Mouse (Mus musculus): Measurements from ENCODE around the gene Rtcb. TPM values are rescaled to one million over a fixed set of nuclear protein-coding genes. Genes with fewer than 3 reads are reported as not detected.

Rtcb gene
- polyA plus RNA-seq, 1 experiment from 2014 or later: 219 TPM

GRCm38 (mm10) chr10:85968157-85968634, 10.6 kb upstream of the Rtcb start:
- Histone ChIP-seq H3K9ac (no peak overlapping the region), H3K9me3 (no peaks in the 10 kb centered on the region), H3K4me3 (no peak overlapping the region), H3K27me3 (no peaks in the 10 kb centered on the region), H3K36me3 (no peaks in the 10 kb centered on the region), H3K4me1 (no peaks in the 10 kb centered on the region), H3K4me2 (replicated peaks) (no peak overlapping the region), H3K27ac (no peak overlapping the region)
- no peak for ATAC-seq (ENCODE audit: insufficient number of reproducible peaks, insufficient read depth, low FRiP score, low TSS enrichment)
- 15% methylated on average over 7 of the region's 7 CpGs for WGBS

DNA sequence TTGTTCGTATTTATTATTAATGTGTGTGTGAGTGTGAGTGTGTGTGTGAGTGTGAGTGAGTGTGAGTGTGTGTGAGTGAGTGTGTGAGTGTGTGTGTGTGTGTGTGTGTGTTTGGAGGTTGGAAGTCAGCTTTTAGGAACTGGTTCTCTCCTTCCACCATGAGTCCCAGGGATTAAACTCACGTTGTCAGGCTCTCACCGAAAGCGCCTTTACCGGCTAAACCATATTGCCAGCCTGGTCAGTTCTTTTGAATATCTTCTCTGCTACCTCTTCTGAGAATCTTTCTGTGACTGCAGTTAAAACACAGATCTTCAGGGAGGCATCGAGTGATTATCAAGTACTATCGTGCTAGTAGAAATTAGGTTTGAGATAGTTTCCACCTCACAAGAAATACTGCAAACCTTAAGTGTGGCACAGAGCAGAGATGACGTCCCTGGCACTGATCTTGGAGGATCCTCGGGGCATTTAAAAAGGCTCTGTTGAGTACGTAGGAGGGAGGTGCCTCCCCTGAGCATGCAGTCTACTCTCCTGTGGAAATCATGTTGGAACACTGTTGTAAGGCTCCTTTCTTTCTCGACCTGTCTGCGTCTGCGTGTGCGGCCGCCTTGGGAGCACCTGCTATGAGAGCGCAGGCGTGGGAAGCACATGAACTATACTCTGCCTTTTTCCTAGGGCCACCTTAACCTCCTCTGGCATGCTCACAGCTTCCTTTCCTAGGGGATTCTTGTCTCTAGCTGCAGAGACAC, 10.0 kb upstream of the Rtcb start:
- Histone ChIP-seq H3K27ac (no peak overlapping the region), H3K4me1 (no peaks in the 10 kb centered on the region), H3K4me2 (replicated peaks) (no peak overlapping the region), H3K4me3 (no peak overlapping the region), H3K36me3 (no peaks in the 10 kb centered on the region), H3K9me3 (no peaks in the 10 kb centered on the region), H3K27me3 (no peaks in the 10 kb centered on the region), H3K9ac (no peak overlapping the region)
- ATAC-seq (ENCODE audit: insufficient number of reproducible peaks, insufficient read depth, low FRiP score, low TSS enrichment): no peak
- 61% methylated on average over 17 of the region's 17 CpGs for WGBS

- H3K9ac ChIP-seq: no peak overlapping the region
- H3K4me2 ChIP-seq (replicated peaks): no peak overlapping the region
- no peaks in the 10 kb centered on the region for H3K27me3 ChIP-seq
- H3K27ac ChIP-seq: no peak overlapping the region
- no peak for ATAC-seq (ENCODE audit: insufficient number of reproducible peaks, insufficient read depth, low FRiP score, low TSS enrichment)
- 56% methylated on average over 2 of the region's 2 CpGs for WGBS
- no peaks in the 10 kb centered on the region for H3K36me3 ChIP-seq
- no peak overlapping the region for H3K4me3 ChIP-seq
- no peaks in the 10 kb centered on the region for H3K9me3 ChIP-seq
- H3K4me1 ChIP-seq: no peaks in the 10 kb centered on the region
Observed at GRCm38 (mm10) chr10:85966476-85966875, 8.9 kb upstream of the Rtcb start.

GRCm38 (mm10) chr10:85964316-85964715, 6.7 kb upstream of the Rtcb start:
- Histone ChIP-seq H3K4me1 (no peaks in the 10 kb centered on the region), H3K27ac (no peak overlapping the region), H3K4me2 (replicated peaks) (no peak overlapping the region), H3K9me3 (no peaks in the 10 kb centered on the region), H3K27me3 (no peaks in the 10 kb centered on the region), H3K9ac (no peak overlapping the region), H3K4me3 (no peak overlapping the region), H3K36me3 (no peaks in the 10 kb centered on the region)
- 82% methylated on average over 7 of the region's 7 CpGs for WGBS
- no peak for ATAC-seq (ENCODE audit: insufficient number of reproducible peaks, insufficient read depth, low FRiP score, low TSS enrichment)

DNA sequence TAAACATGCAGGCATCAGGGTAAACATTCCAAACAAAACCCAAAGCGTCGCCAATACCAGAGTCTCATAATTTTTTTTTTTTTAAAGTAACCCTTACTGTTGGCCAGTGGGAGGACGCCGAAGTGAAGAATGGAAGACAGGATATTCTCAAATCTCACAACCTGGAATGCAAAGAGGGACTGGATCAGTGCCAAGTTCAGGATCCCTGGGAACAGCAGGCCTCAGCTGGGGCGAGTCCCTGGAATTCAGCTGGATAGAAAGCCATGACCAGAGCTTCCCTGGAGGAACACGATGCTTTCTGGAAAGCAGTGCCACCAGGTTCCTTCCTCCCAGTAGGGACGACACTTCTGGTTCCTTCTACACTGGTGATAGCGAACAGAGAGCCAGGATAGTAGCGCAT, 5.3 kb upstream of the Rtcb start:
- H3K36me3 ChIP-seq: no peaks in the 10 kb centered on the region
- no peaks in the 10 kb centered on the region for H3K4me1 ChIP-seq
- ATAC-seq (ENCODE audit: insufficient number of reproducible peaks, insufficient read depth, low FRiP score, low TSS enrichment): no peak
- 70% methylated on average over 9 of the region's 9 CpGs for WGBS
- no peaks in the 10 kb centered on the region for H3K27me3 ChIP-seq
- H3K4me2 ChIP-seq (replicated peaks): no peak overlapping the region
- H3K9ac ChIP-seq: no peak overlapping the region
- H3K4me3 ChIP-seq: no peak overlapping the region
- no peaks in the 10 kb centered on the region for H3K9me3 ChIP-seq
- no peak overlapping the region for H3K27ac ChIP-seq

DNA sequence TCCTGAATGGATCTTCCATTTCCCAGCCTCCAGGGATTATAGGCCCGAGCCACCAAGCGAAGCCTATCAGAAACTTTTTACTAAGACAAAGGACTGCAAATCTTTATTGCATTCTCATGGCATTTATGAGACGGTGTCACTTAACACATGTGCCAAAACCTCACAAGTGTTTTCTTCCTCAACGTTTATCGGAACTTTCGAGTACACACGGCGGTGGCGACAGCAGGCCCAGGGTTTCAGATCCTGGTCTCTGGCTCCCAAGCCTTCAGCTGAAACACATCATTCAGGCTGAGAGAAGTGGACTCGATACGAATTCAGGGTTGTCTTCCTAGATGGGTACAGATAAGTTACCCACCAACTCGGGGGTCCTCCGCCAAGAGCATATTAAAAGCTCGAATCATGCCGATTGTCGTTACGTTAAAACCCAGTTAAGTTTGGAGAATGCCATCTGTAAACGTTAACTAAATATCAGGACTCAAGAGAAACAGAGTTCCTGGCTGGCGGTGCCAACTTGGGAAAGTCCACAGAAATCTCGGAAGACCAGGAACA, 678 bp downstream of the Rtcb start:
- Histone ChIP-seq H3K36me3 (peaks cover 29% of the 10 kb centered on the region), H3K9me3 (no peaks in the 10 kb centered on the region), H3K9ac (peak overlapping the region; percentile 88), H3K27ac (peak overlapping the region; percentile 84), H3K4me1 (0 out of 2 replicates have a peak, but pooled peaks cover 4% of the 10 kb centered on the region), H3K4me3 (peak overlapping the region; percentile 89), H3K27me3 (no peaks in the 10 kb centered on the region), H3K4me2 (replicated peaks) (peak overlapping the region; percentile 81)
- 4% methylated on average over 20 of the region's 20 CpGs for WGBS
- no peak for ATAC-seq (ENCODE audit: insufficient number of reproducible peaks, insufficient read depth, low FRiP score, low TSS enrichment)

GRCm38 (mm10) chr10:85954429-85954828, 3.2 kb downstream of the Rtcb start:
- whole genome bisulfite sequencing: 85% methylated on average over 2 of the region's 2 CpGs
- H3K9me3 ChIP-seq: no peaks in the 10 kb centered on the region
- ATAC-seq (ENCODE audit: insufficient number of reproducible peaks, insufficient read depth, low FRiP score, low TSS enrichment): no peak
- H3K9ac ChIP-seq: no peak overlapping the region
- H3K27ac ChIP-seq: no peak overlapping the region
- no peak overlapping the region for H3K4me3 ChIP-seq
- H3K4me2 ChIP-seq (replicated peaks): no peak overlapping the region
- H3K27me3 ChIP-seq: no peaks in the 10 kb centered on the region
- H3K36me3 ChIP-seq: peaks cover 51% of the 10 kb centered on the region
- H3K4me1 ChIP-seq: 0 out of 2 replicates have a peak, but pooled peaks cover 4% of the 10 kb centered on the region

- Histone ChIP-seq H3K4me3 (no peak overlapping the region), H3K36me3 (peaks cover 61% of the 10 kb centered on the region), H3K27me3 (no peaks in the 10 kb centered on the region), H3K4me1 (0 out of 2 replicates have a peak, but pooled peaks cover 4% of the 10 kb centered on the region), H3K9ac (no peak overlapping the region), H3K4me2 (replicated peaks) (no peak overlapping the region), H3K27ac (no peak overlapping the region), H3K9me3 (no peaks in the 10 kb centered on the region)
- ATAC-seq (ENCODE audit: insufficient number of reproducible peaks, insufficient read depth, low FRiP score, low TSS enrichment): no peak
- 77% methylated on average over 3 of the region's 3 CpGs for WGBS
Observed at GRCm38 (mm10) chr10:85953401-85953800, 4.2 kb downstream of the Rtcb start.

- ATAC-seq (ENCODE audit: insufficient number of reproducible peaks, insufficient read depth, low FRiP score, low TSS enrichment): no peak
- Histone ChIP-seq H3K27ac (no peak overlapping the region), H3K9ac (no peak overlapping the region), H3K9me3 (no peaks in the 10 kb centered on the region), H3K4me1 (0 out of 2 replicates have a peak, but pooled peaks cover 4% of the 10 kb centered on the region), H3K27me3 (no peaks in the 10 kb centered on the region), H3K36me3 (peaks cover 71% of the 10 kb centered on the region), H3K4me2 (replicated peaks) (no peak overlapping the region), H3K4me3 (no peak overlapping the region)
- whole genome bisulfite sequencing: 87% methylated on average over 6 of the region's 6 CpGs
Observed at GRCm38 (mm10) chr10:85951765-85952443, 5.7 kb downstream of the Rtcb start.

DNA sequence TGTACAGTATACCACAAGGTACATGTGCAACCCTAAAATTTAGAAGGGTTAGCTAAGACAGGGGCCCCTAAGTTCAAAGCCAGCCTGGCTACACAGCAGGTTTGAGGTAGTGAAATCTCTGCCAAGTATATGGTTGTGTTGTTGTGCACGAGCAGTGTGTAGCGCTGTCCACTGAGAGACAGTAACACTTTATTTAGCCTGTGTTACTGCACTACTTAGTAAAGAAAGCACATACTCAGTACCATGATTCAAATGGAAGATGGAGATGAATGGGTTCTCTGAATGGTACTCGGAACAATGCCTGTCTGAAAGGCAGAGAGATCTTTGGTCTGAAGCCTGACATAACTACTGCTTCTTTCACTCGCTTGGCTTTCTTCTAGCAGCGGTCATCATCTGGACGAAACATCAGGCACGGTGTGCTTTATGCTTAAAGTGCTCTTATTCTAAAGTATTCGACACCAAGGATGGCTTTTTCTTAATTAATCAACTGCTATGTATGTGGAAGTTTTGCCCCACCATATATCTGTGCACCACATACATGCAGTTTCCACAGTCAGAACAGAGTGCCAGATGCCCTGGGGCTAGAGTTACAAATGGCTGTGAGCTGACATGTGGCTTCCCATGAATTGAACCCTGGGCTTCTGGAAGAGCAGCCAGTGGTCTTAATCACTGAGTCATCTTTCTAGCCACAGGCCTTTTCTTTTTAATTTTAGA, 9.0 kb downstream of the Rtcb start:
- no peaks in the 10 kb centered on the region for H3K4me1 ChIP-seq
- no peak for ATAC-seq (ENCODE audit: insufficient number of reproducible peaks, insufficient read depth, low FRiP score, low TSS enrichment)
- no peak overlapping the region for H3K4me3 ChIP-seq
- WGBS: 93% methylated on average over 8 of the region's 8 CpGs
- H3K27me3 ChIP-seq: no peaks in the 10 kb centered on the region
- H3K9ac ChIP-seq: no peak overlapping the region
- H3K9me3 ChIP-seq: no peaks in the 10 kb centered on the region
- no peak overlapping the region for H3K27ac ChIP-seq
- peaks cover 88% of the 10 kb centered on the region for H3K36me3 ChIP-seq
- H3K4me2 ChIP-seq (replicated peaks): no peak overlapping the region

GRCm38 (mm10) chr10:85936280-85936965, 21.2 kb downstream of the Rtcb start:
- Histone ChIP-seq H3K4me1 (no peaks in the 10 kb centered on the region), H3K9me3 (no peaks in the 10 kb centered on the region), H3K4me2 (replicated peaks) (no peak overlapping the region), H3K9ac (no peak overlapping the region), H3K36me3 (peaks cover 52% of the 10 kb centered on the region), H3K4me3 (no peak overlapping the region), H3K27ac (no peak overlapping the region), H3K27me3 (no peaks in the 10 kb centered on the region)
- no peak for ATAC-seq (ENCODE audit: insufficient number of reproducible peaks, insufficient read depth, low FRiP score, low TSS enrichment)
- WGBS: 92% methylated on average over 6 of the region's 6 CpGs
